Mouse (Mus musculus) testis, adult 2 months (tissue): Measurements from ENCODE around the gene Vps25.

ENCODE experiments used
- CTCF ChIP-seq: fragments of 200-500 bp; IDR thresholded peaks from 2 replicates; pipeline ENCODE4 v1.5.1; 2012; ENCODE audit warnings: low read depth, mild to moderate bottlenecking, inconsistent platforms, low read length, moderate library complexity; ENCODE audit not compliant: control insufficient read depth, insufficient read depth, insufficient replicate concordance
- POLR2A ChIP-seq: fragments of 200-500 bp; IDR thresholded peaks from 2 replicates; pipeline ENCODE4 v1.6.1; 2012; ENCODE audit warnings: low read depth, mild to moderate bottlenecking, inconsistent platforms, low read length, moderate library complexity; ENCODE audit not compliant: control insufficient read depth

DNA sequence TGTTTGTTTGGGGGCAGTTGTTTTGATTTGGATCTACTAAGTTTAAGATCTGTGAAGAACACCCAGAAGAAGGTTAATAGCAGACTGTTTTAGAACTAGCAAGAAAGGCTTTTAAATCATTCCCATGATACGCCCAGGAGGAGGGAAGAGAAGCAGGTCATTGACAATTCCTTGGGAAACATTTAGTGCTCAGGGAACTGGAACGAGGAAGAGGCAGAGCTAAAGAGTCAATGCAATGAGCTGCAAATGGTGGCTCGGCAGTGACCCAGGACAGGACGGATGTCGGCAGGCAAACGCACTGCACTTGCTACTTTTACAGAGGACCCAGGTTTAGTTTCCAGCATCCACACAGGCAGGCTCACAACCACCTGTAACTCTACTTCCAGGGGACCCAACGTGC, 27.3 kb downstream of the Vps25 start:
- TF ChIP-seq CTCF (no peak), POLR2A (no peak)
